Mouse (Mus musculus): ENCODE data around the gene Zfyve1.
A peak's percentile ranks its signal among the peaks of the same experiment; 100 is the strongest.

Gene Zfyve1

GRCm38 (mm10) chr12:83521083-83521482, 75.9 kb downstream of the Zfyve1 start:
- DNase-seq = no peak

GRCm38 (mm10) chr12:83520311-83520890, 76.6 kb downstream of the Zfyve1 start, which contains the start of gene Dcaf4:
Dcaf4 (plus strand) TSS chr12:83520466.
- peak; percentile 98 to 99 for DNase-seq

- no peak for DNase-seq
Measured at GRCm38 (mm10) chr12:83517580-83517979, 79.4 kb downstream of the Zfyve1 start.

GRCm38 (mm10) chr12:83514216-83514615, 82.8 kb downstream of the Zfyve1 start:
- no peak for DNase-seq

GRCm38 (mm10) chr12:83513185-83513584, 83.8 kb downstream of the Zfyve1 start:
- DNase-seq = peak; percentile 34 to 71

GRCm38 (mm10) chr12:83512783-83513182, 84.2 kb downstream of the Zfyve1 start:
- DNase-seq = no peak

GRCm38 (mm10) chr12:83510586-83510985, 86.4 kb downstream of the Zfyve1 start:
- no peak for DNase-seq

GRCm38 (mm10) chr12:83506543-83506942, 90.5 kb downstream of the Zfyve1 start:
- DNase-seq = no peak

GRCm38 (mm10) chr12:83502190-83502589, 94.8 kb downstream of the Zfyve1 start:
- peak; percentile 67 to 69 for DNase-seq

- DNase-seq = peak; percentile 40 to 60
Measured at GRCm38 (mm10) chr12:83499256-83499655, 97.8 kb downstream of the Zfyve1 start.

- no peak for DNase-seq
Measured at GRCm38 (mm10) chr12:83497959-83498358, 99.1 kb downstream of the Zfyve1 start.

- no peak for DNase-seq
Measured at GRCm38 (mm10) chr12:83496736-83497135, 100.3 kb downstream of the Zfyve1 start.

Data from kidney, postnatal 36 days (tissue).